Mouse (Mus musculus) lung, embryonic 16.5 days (tissue): Measurements from ENCODE around the gene Gadd45g. TPM values are rescaled to one million over a fixed set of nuclear protein-coding genes. Genes with fewer than 3 reads are reported as not detected.
A peak's percentile ranks its signal among the peaks of the same experiment; 100 is the strongest.
"Not testable (repeated sequence)": the region's sequence is repeated elsewhere in the genome, so short reads cannot be mapped to it uniquely, and the experiment has no call there.

Experiments
- ATAC-seq: fragments of 200-750 bp; cut with Nextera tagmentation; 2 replicates; pipeline ENCODE4 v1.8.0; 2017; ENCODE audit warnings: low read depth, mild to moderate bottlenecking, moderate library complexity
- H3K27ac ChIP-seq: fragments of 300-500 bp; sonication (generic); 2 replicates; pipeline ENCODE4 v1.5.1; 2014; ENCODE audit warnings: mild to moderate bottlenecking, control low read depth, low read length
- H3K27me3 ChIP-seq: fragments of 300-500 bp; sonication (generic); 2 replicates; pipeline ENCODE4 v1.6.1; 2014; ENCODE audit warnings: low read depth, low read length, mixed read lengths; ENCODE audit not compliant: control insufficient read depth, insufficient read depth
- H3K36me3 ChIP-seq: fragments of 300-500 bp; sonication (generic); 2 replicates; pipeline ENCODE4 v1.6.1; 2014; ENCODE audit warnings: low read length; ENCODE audit not compliant: control insufficient read depth, insufficient read depth
- H3K4me1 ChIP-seq: fragments of 300-500 bp; sonication (generic); replicated peaks from 2 replicates; pipeline ENCODE4 v1.6.1; 2014; ENCODE audit warnings: low read length, mixed read lengths; ENCODE audit not compliant: control insufficient read depth, insufficient read depth
- H3K4me2 ChIP-seq: fragments of 300-500 bp; sonication (generic); 2 replicates; pipeline ENCODE4 v1.6.1; 2014; ENCODE audit warnings: low read depth, low read length, control low read depth
- H3K4me3 ChIP-seq: fragments of 300-500 bp; sonication (generic); 2 replicates; pipeline ENCODE4 v1.5.1; 2014; ENCODE audit warnings: mild to moderate bottlenecking, low read length, control low read depth
- H3K9ac ChIP-seq: fragments of 300-500 bp; sonication (generic); 2 replicates; pipeline ENCODE4 v1.6.1; 2014; ENCODE audit warnings: low read length, control low read depth
- H3K9me3 ChIP-seq: fragments of 300-500 bp; sonication (generic); 2 replicates; pipeline ENCODE4 v1.6.1; 2016; ENCODE audit warnings: low read length; ENCODE audit not compliant: control insufficient read depth
- WGBS: fragments of 180-500 bp; shearing (Covaris S2); extraction: QIAGEN DNeasy Blood & Tissue Kit; methylation state at CpG from one replicate; pipeline ENCODE4 v1.1.7; 2014; 5-methylcytosine and 5-hydroxymethylcytosine counted together
- polyA plus RNA-seq: library from polyadenylated mRNA; unstranded; fragments of >200 nt; fragmentation: Nextera tagmentation; extraction: Ambion mirVana; gene quantifications from 2 replicates; pipeline ENCODE4 v1.2.1, GENCODE M21; 2015

Gadd45g gene
- polyA plus RNA-seq, 1 experiment from 2014 or later = 74.4 TPM

DNA sequence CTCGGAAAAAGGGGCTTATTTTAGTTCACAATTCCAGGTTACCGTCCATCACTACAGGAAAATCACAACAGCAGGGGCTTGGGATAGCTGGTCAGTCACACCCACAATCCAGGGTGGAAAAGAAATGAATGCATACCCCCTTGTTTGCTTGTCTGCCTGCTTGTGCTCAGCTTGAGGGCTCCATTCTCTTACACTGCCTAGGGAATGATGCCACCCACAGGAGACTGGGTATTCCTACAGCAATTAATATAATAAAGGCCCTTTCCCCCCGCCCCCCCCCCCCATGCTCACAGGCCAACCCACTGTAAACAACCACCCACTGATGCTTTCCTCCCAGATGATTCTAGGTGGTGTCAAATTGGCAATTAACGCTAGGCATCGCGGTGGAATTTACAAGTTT lies 14.0 kb upstream of the Gadd45g start:
- H3K4me1 ChIP-seq = no peaks in the 10 kb centered on the region; the same call in 1 of the 2 replicates
- no peaks in the 10 kb centered on the region for H3K36me3 ChIP-seq
- 87% methylated on average over 6 of the region's 6 CpGs for WGBS

DNA sequence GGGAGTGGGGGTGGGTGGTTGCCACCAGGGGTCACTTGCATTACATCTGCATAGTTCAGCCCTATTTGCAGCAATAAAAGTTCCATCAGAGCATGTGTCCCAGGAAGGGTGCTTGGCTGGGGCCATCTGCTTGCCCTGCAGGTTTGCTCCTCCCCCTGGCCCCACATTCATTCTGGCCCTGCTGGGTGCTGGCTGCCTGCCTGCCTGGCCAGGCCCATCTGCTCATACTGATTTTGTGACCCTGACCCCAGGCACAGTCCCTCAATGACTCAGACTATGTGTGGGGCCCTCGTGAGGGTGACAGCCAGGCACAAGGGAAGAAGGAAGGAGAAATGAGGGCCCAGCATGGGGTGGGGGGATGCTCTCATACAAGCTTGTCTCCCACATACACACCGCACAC lies 12.9 kb upstream of the Gadd45g start:
- no peaks in the 10 kb centered on the region for H3K36me3 ChIP-seq
- no peaks in the 10 kb centered on the region for H3K9me3 ChIP-seq
- ATAC-seq = peak; percentile 17; the same call in 1 of the 2 replicates
- H3K27ac ChIP-seq = no peak overlapping the region
- no peaks in the 10 kb centered on the region; the same call in 1 of the 2 replicates for H3K4me1 ChIP-seq
- H3K27me3 ChIP-seq = no peaks in the 10 kb centered on the region
- H3K4me3 ChIP-seq = no peak overlapping the region
- no peak overlapping the region for H3K4me2 ChIP-seq
- WGBS = 49% methylated on average over 2 of the region's 2 CpGs
- no peak overlapping the region for H3K9ac ChIP-seq

More for the DNA sequence above, 14.0 kb upstream of the Gadd45g start:
- Histone ChIP-seq H3K27ac (no peak overlapping the region), H3K4me3 (no peak overlapping the region), H3K9ac (no peak overlapping the region), H3K4me2 (no peak overlapping the region), H3K9me3 (no peaks in the 10 kb centered on the region), H3K27me3 (no peaks in the 10 kb centered on the region)
- ATAC-seq = no peak

DNA sequence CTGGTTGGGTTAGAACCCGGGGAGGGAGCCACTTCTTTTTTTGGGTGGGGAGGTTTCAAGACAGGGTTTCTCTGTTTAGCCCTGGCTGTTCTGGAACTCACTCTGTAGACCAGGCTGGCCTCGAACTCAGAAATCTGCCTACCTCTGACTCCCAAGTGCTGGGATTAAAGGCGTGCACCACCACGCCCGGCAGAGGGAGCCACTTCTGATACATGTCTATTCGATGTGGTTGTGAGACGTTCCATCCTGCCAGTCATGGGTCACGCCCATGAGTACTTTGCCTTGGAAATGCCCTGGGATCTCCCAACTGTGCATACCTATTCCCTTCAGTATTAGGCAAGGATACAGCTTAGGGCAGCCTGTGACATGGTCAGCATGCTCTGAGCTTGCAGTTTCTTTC lies 12.5 kb upstream of the Gadd45g start:
- WGBS = 69% methylated on average over 8 of the region's 8 CpGs
- H3K36me3 ChIP-seq = not testable (repeated sequence)

DNA sequence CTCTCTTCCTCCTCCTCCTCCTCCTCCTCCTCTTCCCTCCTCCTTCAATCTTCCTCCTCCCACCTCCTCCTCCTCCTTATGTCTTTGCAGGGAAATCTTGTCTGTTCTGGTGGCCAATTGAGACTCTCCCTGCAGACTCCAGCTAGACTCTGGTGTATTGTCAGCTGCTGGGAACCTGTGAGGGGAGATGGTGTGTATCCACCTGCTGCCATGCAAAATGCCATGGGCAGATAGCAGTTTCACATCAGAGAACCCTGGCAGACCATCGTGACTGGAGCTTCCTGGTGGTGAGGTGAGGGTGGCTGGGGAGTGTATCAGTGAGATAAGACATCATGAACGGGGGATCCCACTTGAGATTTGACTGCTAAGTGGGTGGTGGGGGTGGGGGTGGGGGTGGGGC lies 12.0 kb upstream of the Gadd45g start:
- Histone ChIP-seq H3K4me3 (no peak overlapping the region), H3K4me2 (no peak overlapping the region), H3K9ac (no peak overlapping the region), H3K9me3 (no peaks in the 10 kb centered on the region), H3K4me1 (no peaks in the 10 kb centered on the region; the same call in 1 of the 2 replicates), H3K36me3 (no peaks in the 10 kb centered on the region), H3K27me3 (no peaks in the 10 kb centered on the region), H3K27ac (no peak overlapping the region)
- ATAC-seq = no peak
- WGBS = 25% methylated on average over 2 of the region's 2 CpGs

More for the DNA sequence above, 12.5 kb upstream of the Gadd45g start:
- H3K4me1 ChIP-seq, H3K27me3 ChIP-seq, H3K4me3 ChIP-seq, H3K4me2 ChIP-seq, H3K9ac ChIP-seq, H3K27ac ChIP-seq, H3K9me3 ChIP-seq: not testable (repeated sequence)
- 0 out of 2 replicates have a peak, but pooled peaks have one; percentile 21 for ATAC-seq

DNA sequence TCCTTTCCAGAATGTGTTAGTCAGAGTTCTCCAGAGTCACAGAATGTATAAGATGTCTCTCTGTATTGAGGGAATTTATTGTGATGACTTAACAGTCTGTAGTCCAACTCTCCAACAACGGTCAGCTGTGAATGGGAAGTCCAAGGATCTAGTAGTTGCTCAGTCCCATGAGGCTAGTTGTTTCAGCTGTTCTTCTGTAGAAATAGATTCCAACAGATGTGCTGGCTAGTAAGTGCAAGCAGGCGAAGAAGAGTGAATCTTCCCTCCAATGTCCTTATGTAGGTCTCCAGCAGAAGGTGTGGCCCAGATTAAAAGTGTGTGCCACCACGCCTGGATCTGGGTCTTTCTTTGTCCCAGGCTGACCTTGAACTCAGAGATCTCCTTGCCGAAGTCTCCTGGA lies 11.3 kb upstream of the Gadd45g start:
- H3K4me3 ChIP-seq, H3K36me3 ChIP-seq, H3K4me2 ChIP-seq, ATAC-seq, H3K9me3 ChIP-seq, H3K27me3 ChIP-seq, H3K4me1 ChIP-seq, H3K27ac ChIP-seq, H3K9ac ChIP-seq: not testable (repeated sequence)
- WGBS = 83% methylated on average over 4 of the region's 4 CpGs

DNA sequence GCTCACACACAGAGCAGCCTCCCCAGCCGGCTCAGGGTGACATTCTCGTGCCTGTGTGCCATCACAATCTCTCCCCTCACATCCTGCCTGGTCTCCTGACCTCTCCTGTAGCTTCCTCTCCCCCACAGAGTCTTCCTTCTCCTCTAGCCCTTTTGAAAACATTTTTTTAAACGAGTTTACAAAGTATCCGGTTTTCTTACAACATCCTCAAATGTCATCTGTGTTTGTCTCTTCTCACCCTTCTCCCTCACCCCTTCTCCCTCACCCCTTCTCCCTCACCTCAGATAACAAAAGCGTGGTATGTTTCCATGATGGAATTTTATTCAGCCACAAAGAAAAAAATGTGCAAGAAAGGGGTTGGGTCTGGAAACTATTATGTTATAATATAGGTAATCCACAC lies 9.1 kb upstream of the Gadd45g start:
- Histone ChIP-seq H3K9me3 (no peaks in the 10 kb centered on the region), H3K27me3 (peaks cover 9% of the 10 kb centered on the region; the same call in 1 of the 2 replicates), H3K27ac (no peak overlapping the region), H3K4me3 (no peak overlapping the region), H3K4me2 (no peak overlapping the region), H3K4me1 (peaks cover 6% of the 10 kb centered on the region; the same call in 1 of the 2 replicates), H3K36me3 (no peaks in the 10 kb centered on the region), H3K9ac (no peak overlapping the region)
- no peak for ATAC-seq
- WGBS = 5% methylated on average over 5 of the region's 5 CpGs

DNA sequence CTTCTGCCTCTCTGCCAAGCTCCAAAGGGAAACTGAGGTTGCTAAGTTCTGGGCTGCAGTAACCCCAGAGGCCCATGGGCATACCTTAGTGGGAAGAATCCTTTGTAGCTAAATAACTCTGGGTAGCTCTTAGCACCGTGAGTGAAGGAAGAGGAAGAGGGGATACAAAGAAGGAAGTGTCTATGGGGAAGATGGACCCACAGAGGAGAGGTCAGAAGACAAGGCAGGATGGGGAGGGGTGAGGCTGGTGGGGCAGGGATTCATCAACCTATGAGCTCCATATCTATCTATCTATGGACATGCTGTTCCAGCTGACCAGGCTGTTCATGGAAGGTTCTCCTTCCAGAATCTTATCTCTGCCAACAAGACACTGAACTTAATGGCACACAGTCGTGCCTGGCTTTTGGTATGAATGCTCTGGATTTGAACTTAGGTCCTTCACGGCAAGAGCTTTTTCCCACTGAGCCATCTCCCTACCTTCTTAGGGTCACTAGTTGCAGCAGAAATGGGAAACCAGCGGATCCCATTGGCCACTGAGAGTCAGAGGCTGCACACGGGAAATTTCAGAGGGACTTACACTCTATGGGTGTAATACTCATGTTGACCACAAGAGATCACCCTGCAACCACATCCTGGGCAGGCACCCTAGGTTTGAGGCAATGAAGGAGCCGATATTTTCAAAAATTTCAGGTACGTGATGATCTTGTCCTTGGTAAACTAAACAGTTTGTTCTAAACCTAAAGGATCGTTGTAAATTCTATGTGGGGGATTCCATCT lies 7.0 kb upstream of the Gadd45g start:
- peaks cover 9% of the 10 kb centered on the region; the same call in 1 of the 2 replicates for H3K27me3 ChIP-seq
- no peaks in the 10 kb centered on the region for H3K9me3 ChIP-seq
- H3K9ac ChIP-seq = no peak overlapping the region
- peak; percentile 52; the same call in 1 of the 2 replicates for ATAC-seq
- no peak overlapping the region for H3K4me3 ChIP-seq
- no peak overlapping the region for H3K27ac ChIP-seq
- H3K4me2 ChIP-seq = no peak overlapping the region
- peaks cover 12% of the 10 kb centered on the region; the same call in 1 of the 2 replicates for H3K4me1 ChIP-seq
- H3K36me3 ChIP-seq = no peaks in the 10 kb centered on the region
- WGBS = 15% methylated on average over 8 of the region's 8 CpGs

DNA sequence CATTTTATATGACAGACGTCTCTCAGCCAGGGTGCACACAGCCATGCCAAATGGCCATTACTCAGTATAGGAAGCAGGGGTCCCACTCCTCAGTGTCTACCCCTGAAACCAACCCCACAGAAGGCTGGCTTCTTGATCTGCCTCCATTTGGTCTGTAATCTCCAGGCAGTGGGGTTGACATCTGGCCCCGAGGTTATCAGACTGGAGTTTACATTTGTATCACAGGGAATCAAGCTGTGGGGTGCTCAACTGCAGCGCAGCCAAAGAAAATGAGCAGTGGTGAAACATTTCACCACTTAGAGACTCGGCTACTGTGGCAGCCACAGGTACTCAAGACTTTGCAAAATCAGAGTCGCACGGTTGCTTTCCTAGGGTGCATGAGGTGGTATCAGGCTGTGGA lies 5.8 kb upstream of the Gadd45g start:
- Histone ChIP-seq H3K4me1 (peaks cover 14% of the 10 kb centered on the region; the same call in 1 of the 2 replicates), H3K27ac (no peak overlapping the region), H3K4me2 (no peak overlapping the region), H3K4me3 (no peak overlapping the region), H3K9me3 (no peaks in the 10 kb centered on the region), H3K9ac (no peak overlapping the region), H3K36me3 (no peaks in the 10 kb centered on the region), H3K27me3 (peaks cover 9% of the 10 kb centered on the region; the same call in 1 of the 2 replicates)
- WGBS = 34% methylated on average over 6 of the region's 6 CpGs
- ATAC-seq = no peak

DNA sequence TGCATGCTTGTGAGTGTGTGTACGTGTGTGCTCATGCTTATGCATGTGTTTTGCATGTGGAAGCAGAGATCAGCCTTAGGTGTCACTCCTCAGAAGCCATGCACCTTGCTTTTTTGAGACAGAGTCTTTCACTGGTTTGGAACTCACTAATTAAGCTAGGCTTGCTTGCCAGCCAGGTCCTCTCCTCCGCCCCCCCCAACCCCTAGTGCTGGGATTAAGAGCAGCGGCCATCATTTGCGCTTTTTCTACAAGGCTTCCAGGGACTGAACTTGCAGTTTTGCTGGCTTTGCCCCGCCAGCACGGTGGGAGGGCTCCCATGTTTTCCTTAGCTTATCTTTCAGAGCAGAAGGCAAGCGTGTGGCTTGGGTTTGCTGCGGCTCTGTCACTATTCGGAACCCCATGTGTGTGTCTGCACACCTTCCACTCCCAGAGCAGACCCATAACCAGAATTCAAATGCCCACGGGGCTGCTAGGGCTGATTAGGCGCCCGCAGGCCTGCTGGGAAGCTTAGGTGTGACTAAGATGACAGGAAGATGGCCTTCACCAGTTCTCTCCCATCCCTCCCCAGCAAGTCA lies 4.8 kb upstream of the Gadd45g start:
- Histone ChIP-seq H3K4me3 (no peak overlapping the region), H3K27ac (no peak overlapping the region), H3K4me1 (peaks cover 14% of the 10 kb centered on the region; the same call in 1 of the 2 replicates), H3K36me3 (no peaks in the 10 kb centered on the region), H3K9ac (no peak overlapping the region; the same call in 1 of the 2 replicates), H3K27me3 (peaks cover 9% of the 10 kb centered on the region; the same call in 1 of the 2 replicates), H3K9me3 (no peaks in the 10 kb centered on the region), H3K4me2 (no peak overlapping the region)
- ATAC-seq = no peak
- 28% methylated on average over 12 of the region's 12 CpGs for WGBS
